Mouse (Mus musculus): ENCODE data around the gene Sertad1.
"Not testable (repeated sequence)": the region's sequence is repeated elsewhere in the genome, so short reads cannot be mapped to it uniquely, and the experiment has no call there.

The Sertad1 gene

DNA sequence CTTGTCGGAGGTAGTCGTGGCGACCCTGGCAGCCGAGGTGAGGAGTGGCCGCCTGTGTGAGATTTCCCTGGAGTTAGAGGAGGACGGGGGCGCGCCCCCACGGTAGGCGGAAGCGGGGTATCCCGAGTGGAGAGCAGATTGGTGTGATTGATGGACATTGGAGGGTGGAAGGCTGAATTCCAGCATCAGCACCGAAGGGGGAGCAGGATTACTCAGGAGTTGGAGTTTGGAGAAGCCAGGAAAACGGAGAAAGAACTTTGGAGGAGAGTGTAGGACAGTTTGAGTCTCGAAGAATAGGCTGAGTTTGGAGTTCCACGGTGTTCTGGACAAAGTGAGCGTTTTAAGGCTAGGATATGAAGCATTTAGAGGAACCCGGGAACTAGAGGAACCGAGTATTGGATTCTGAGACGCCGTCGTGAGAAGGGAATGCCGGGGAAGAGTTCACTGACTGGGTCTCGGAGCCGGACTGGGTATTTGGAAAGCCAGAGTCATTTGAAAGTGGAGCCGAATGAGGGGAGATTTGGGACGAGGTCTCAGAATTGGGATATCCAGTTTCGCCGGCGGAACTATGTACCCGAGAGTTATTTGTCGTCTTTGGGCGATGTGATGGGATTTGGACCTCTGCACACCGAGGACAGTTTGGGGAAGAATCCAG lies 12.7 kb upstream of the Sertad1 start:
- DNase-seq: no peak

GRCm38 (mm10) chr7:27474490-27474954 lies 12.2 kb upstream of the Sertad1 start:
- peak; percentile 92 for DNase-seq

DNA sequence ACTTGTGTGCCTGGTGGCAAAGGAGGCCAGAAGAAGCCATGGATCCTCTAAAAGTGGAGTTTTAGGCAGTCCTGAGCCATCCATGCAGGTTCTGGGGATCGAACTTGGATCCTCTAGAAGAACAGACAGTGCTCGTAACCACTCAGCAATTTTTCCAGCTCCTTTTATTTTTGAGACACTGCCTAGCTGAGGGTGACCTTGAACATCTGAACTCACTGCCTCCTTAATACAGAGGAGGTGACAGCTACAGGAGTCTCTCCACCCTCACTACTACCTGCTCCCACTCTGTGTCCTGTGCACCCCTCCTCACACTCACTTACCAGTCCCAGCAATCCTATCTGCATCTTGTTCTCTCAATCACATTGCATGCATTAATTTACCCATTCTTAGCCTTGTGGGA lies 11.1 kb upstream of the Sertad1 start:
- DNase-seq: no peak

GRCm38 (mm10) chr7:27476098-27476635 lies 10.5 kb upstream of the Sertad1 start:
- DNase-seq: no peak

DNA sequence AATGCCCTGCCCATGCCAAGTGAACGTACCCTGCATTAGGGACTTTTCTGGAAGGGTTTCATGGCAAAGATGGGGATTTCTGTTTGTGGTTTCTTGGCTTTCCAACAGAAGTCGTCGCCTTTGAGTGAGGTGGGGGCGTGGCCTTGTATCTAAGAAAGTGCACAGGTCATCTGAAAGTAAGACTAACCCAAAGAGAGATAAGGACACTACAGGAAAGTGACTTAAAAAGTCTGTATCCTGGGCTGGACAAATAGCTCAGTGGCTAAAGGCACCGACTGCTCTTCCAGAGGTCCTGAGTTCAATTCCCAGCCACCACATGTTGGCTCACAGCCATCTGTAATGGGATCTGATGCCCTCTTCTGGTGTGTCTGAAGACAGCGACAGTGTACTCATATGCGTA lies 8.1 kb upstream of the Sertad1 start:
- DNase-seq: no peak

DNA sequence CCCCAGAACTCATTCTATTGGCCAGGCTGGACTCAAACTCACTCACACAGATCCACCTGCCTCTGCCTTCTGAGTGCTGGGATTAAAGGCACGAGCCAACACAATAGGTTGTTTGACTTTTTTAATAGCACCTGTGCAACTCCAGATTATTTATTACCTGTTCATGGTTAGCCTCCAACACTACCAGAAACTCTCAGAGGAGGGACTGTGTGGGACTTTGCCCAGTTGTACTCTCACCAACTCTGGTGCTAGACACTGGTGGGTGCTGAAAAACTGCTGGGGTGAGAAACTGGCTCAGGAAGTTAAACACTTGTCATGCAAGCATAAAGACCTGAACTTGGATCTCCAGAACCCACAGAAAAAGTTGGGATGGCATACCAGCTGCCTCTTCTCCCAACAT lies 7.0 kb upstream of the Sertad1 start:
- no peak for DNase-seq

GRCm38 (mm10) chr7:27480506-27480905 lies 6.2 kb upstream of the Sertad1 start:
- no peak for DNase-seq

DNA sequence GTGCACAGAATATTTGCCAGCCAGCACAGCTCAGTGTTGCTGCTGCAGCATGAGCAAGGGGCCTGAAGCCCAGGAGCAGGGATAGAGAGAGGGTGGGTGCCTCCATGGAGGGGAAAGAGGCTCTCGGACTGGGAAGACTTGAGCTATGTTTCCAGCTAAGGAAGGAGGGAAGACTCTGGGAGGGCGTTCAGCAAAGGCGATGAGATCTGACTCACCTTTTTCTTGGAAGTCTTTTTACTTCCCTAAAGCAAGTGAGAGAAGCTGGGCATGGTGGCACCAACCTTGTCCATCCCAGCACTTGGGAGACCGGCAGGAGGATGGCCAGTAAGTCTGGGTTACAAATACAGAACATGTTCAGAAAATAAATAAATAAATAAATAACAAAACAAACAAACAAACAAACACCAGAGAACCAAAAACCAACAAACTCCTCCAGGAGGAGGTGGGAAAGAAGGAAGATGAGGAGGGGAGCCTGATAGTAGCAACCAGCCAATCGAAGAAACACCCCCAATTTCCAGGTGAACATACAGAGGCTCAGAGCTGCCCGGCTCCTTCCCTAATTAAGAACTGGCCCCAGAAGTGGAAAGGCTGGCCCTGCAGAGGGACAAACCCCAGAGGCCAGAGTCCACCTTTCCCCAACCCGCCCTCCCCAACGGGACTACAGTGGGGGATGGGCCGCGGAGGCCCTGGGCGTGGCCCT lies 5.6 kb upstream of the Sertad1 start:
- no peak for DNase-seq

- peak; percentile 76 for DNase-seq
Observed at GRCm38 (mm10) chr7:27481627-27481969, 5.1 kb upstream of the Sertad1 start.

DNA sequence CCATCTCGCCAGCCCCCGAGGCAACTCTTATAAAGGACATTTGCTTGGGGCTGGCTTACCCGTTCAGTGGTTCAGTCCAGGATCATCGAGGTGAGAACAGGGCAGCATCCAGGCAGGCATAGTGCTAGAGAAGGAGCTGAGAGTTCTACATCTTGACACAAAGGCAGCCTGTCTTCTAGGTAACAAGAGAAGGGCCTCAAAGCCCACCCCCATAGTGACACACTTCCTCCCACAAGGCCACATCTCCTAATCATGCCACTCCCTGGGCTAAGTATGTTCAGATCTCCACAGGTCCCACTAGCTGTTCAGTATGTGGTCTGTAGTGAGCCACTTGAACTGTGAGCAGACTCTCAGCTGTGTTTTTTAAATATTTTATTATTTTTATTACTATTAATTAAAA lies 2.9 kb upstream of the Sertad1 start:
- DNase-seq: no peak

DNA sequence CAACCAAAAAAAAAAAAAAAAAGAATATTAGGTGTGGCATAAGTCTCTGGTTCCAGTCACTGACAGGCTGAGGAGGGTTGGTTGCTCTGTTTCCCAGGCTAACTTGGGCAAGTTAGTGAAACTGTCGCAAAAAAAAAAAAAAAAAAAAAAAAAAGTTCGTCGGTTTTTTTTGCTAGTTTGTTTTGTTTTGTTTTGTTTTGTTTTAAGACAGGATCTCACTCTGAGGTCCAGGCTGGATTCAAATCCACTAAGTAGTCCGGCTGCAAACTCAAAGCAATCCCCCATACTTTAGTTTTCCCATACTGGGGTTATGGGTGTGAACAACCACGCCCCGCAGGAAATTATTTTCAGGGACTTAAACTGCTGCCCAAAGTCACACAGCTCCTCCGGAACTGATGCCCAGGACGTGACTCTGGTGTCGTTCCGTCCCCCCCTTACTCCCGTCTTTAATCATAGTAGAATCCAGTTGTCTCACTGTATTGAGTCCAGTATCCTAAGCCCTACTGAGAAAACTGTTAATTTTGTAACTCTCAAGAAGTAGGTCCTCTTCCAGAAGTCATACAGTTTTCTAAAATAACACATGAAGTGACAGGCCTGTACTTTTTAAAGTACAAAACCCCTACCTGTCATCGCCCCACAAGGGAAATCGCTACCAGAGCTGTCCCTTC lies 474 bp upstream of the Sertad1 start:
- DNase-seq: peak; percentile 47

GRCm38 (mm10) chr7:27487740-27488268 lies 1.1 kb downstream of the Sertad1 start:
- peak; percentile 65 for DNase-seq

GRCm38 (mm10) chr7:27489270-27489869 lies 2.7 kb downstream of the Sertad1 start:
- peak; percentile 26 for DNase-seq

DNA sequence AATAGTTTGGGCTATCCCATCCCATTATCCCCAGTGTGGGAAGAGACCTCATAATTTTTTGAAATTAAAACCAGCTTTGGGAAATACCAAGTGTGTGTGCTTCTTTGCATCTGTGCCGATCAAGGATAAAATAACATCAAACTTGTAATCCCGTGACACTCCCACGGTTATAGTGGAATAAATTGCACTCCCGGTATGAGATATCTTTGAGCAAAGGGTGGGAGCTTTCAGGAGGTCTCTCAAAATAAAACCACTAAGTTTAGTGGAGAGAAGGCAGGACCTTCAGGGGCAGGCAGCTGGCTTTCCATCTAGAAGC lies 3.5 kb downstream of the Sertad1 start:
- DNase-seq: no peak

DNA sequence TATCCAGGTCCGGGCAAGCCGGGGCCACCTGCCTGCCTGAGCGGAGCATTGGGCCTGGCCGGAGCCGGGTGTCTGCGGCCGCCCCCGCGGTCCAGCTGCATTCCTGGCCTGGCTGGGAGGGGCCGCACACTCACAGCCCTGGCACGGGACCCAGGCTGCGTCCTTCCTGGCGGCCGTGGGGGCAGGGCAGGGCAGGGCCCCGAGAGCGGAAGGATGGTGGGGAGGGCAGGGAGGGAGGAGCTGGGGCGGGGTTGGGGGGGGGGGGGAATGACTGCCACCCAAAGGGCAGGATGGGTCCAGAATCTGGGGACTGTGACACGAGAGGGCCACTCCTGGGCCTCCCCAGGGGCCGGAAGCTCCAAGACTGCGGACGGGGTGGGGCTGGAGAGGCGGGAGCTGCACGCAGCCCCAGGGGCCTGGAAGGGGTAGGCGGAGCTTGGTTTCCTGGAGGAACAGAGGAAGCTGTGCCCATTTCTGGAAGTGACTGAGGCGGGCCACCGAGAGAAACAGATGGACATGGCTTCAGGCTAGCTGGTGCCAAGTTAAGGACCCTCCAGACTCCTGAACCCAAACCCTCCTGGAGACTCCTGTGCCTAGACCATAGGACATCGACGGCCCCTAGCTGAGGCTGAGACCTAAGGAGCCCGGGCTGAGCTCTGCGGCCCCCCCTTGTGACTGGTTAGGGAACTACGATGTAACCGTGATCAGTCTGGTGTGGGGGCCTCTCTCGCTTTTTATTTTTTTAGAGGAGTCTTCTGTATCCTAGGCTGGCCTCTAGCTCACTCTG lies 4.0 kb downstream of the Sertad1 start:
- DNase-seq: peak; percentile 95

DNA sequence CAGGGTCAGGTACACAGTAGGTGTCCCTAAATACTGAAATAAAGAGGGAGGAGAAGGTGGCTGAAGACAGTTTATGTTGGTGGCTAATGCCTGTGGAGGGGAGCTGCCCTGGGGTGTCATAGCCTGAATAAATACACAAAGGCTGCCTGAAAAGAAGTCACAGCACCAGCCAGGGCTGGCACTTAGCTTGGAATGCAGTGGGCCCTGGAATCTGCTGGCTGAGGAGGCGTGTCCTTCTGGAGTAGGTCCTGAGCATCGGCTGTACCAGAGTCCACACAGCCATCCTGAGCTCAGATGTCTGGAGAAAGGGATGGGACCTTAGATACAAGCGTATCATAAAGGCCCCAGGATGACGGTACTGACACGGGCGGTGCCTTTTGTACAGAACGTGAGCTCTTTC lies 5.1 kb downstream of the Sertad1 start:
- no peak for DNase-seq

DNA sequence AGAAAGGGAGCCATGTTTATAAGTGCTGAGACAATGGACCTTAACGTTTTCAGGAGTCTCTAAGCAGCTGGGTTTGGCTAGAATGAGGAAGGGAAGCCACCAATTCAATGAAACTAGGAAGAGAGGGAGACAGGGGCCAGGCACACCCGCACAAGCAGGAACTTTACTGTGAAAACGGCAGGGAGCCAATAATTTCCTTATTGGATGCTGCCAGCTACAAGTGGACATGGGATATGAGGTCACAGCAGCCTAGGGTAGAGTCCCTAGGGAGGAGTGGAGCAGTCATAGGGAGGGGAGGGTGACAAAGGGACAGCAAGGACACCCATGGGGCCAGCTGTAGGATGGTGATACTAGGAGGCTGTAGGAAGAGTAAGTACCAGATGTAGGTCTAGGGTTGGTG lies 6.3 kb downstream of the Sertad1 start:
- DNase-seq: no peak

DNA sequence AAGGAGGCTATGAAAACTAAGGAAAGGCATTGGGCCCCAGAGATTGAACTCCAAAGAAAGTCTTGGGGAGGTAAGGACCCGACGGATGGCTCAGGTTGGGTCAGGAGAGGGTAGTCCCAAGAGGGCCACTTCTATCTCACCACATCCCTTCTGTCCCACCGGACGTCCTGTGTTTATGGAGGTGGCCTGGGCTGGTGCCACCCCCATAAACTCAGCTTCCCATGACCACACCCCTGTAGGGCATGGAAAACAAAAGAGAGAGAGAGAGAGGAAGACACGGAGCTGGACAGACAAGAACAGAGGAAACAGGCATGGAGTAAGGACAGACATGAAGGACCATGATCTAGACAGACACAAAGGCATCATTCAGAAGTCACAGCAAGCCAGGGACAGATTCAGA lies 6.7 kb downstream of the Sertad1 start:
- no peak for DNase-seq

DNA sequence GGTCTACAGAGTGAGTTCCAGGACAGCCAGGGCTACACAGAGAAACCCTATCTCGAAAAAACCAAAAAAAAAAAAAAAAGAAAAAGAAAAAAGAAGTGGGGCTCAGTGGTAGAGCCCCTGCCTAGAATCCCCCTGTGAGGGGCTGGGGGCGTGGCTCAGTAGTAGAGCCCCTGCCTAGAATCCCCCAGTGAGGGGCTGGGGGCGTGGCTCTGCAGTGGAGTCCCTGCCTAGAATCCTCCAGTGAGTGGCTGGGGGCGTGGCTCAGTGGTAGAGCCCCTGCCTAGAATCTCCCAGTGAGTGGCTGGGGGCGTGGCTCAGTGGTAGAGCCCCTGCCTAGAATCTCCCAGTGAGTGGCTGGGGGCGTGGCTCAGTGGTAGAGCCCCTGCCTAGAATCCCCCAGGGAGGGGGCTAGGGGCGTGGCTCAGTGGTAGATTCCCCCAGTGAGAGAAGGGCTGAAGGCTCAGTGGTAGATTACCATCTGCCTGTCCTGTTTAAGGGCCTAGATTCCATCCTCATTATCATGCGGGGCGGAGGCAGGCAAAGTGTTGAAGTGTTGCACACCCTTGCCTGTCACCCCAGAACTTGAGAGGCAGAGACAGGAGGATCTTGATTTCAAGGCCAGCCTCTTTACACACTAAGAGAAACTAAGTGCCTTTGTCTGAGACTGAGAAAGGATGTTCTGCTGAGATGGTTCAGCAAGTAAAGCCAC lies 8.1 kb downstream of the Sertad1 start:
- not testable (repeated sequence) for DNase-seq

- no peak for DNase-seq
Observed at GRCm38 (mm10) chr7:27499036-27499435, 12.3 kb downstream of the Sertad1 start, which contains the start of gene Prx. Gene Prx (plus strand): TSS chr7:27499324.

- DNase-seq: no peak
Observed at GRCm38 (mm10) chr7:27501620-27502019, 14.9 kb downstream of the Sertad1 start.
